In genomic region chr6:5858371-5858770, GRCm38 (mm10) we compare ENCODE assay signal across 8 mouse cellular contexts.
A peak's percentile ranks its signal among the peaks of the same experiment; 100 is the strongest.
DNase-seq lines count a peak whose midpoint lies in the region; ATAC-seq lines count a peak whose summit lies in the region.

No protein-coding gene starts in this region.

- no peak overlapping the region for H3K9ac ChIP-seq in forebrain, embryonic 16.5 days (replicated peaks; ENCODE audit: low read depth, low read length)
- no peak overlapping the region for H3K9ac ChIP-seq in lung, embryonic 16.5 days (ENCODE audit: low read length)

- peak overlapping the region; percentile 29; the same call in 1 of the 2 replicates for H3K4me2 ChIP-seq in forebrain, embryonic 16.5 days (ENCODE audit: low read length)
- H3K4me2 ChIP-seq in lung, embryonic 16.5 days (ENCODE audit: low read depth, low read length), result peak overlapping the region; percentile 52

- H3K9me3 ChIP-seq in forebrain, embryonic 16.5 days (ENCODE audit: control insufficient read depth, low read length), result no peaks in the 10 kb centered on the region
- no peaks in the 10 kb centered on the region for H3K9me3 ChIP-seq in lung, embryonic 16.5 days (ENCODE audit: control insufficient read depth, low read length)

- H3K27me3 ChIP-seq in forebrain, embryonic 16.5 days (replicated peaks; ENCODE audit: control insufficient read depth, insufficient read depth, low read length), result 0 out of 2 replicates have a peak, but pooled peaks cover 4% of the 10 kb centered on the region
- H3K27me3 ChIP-seq in lung, embryonic 16.5 days (ENCODE audit: control insufficient read depth, insufficient read depth, low read depth, low read length), result no peaks in the 10 kb centered on the region; the same call in 1 of the 2 replicates
- no peaks in the 10 kb centered on the region for H3K27me3 ChIP-seq in splenic B cell, adult 2 months (ENCODE audit: control insufficient read depth, insufficient read depth, low read length, poor library complexity, severe bottlenecking)

- H3K4me1 ChIP-seq in forebrain, embryonic 16.5 days (replicated peaks; ENCODE audit: control insufficient read depth, insufficient read depth, low read length), result peaks cover 7% of the 10 kb centered on the region
- peaks cover 16% of the 10 kb centered on the region for H3K4me1 ChIP-seq in lung, embryonic 16.5 days (replicated peaks; ENCODE audit: control insufficient read depth, insufficient read depth, low read length)

- 13% methylated on average over 12 of the region's 12 CpGs for WGBS in forebrain, embryonic 16.5 days
- 7% methylated on average over 12 of the region's 12 CpGs for WGBS in lung, embryonic 16.5 days

- no peak overlapping the region for H3K27ac ChIP-seq in forebrain, embryonic 16.5 days (ENCODE audit: low read length)
- H3K27ac ChIP-seq in lung, embryonic 16.5 days (ENCODE audit: low read length), result no peak overlapping the region

- no peak for ATAC-seq in CD4-positive, CD25-positive, alpha-beta regulatory T cell, adult 4 months
- ATAC-seq in forebrain, embryonic 16.5 days, result no peak; the same call in 1 of the 2 replicates
- no peak for ATAC-seq in lung, embryonic 16.5 days (ENCODE audit: low read depth)

- DNase-seq in CD4-positive, CD25-positive, alpha-beta regulatory T cell, adult 2 months (ENCODE audit: low read depth, low spot score), result peak; percentile 16
- peak; percentile 32 for DNase-seq in urinary bladder, postnatal 14 days (ENCODE audit: low spot score)
- no peak for DNase-seq in urinary bladder, postnatal 4 days (ENCODE audit: low spot score in 2 of 2)
- peak; percentile 22 for DNase-seq in kidney, adult 9 months
- peak; percentile 4 for DNase-seq in splenic B cell, adult 2 months (ENCODE audit: low read depth, low spot score)

- H3K4me3 ChIP-seq in forebrain, embryonic 16.5 days (replicated peaks; ENCODE audit: low read length), result no peak overlapping the region
- H3K4me3 ChIP-seq in lung, embryonic 16.5 days (ENCODE audit: low read length), result peak overlapping the region; percentile 18; the same call in 1 of the 2 replicates

- H3K36me3 ChIP-seq in forebrain, embryonic 16.5 days (ENCODE audit: control insufficient read depth, insufficient read depth), result no peaks in the 10 kb centered on the region
- H3K36me3 ChIP-seq in lung, embryonic 16.5 days (ENCODE audit: control insufficient read depth, insufficient read depth, low read length), result no peaks in the 10 kb centered on the region
- H3K36me3 ChIP-seq in splenic B cell, adult 2 months (ENCODE audit: control insufficient read depth, insufficient read depth, low read length, poor library complexity, severe bottlenecking), result no peaks in the 10 kb centered on the region

Comparison
In these comparisons a context has a peak if more than half of its experiments do, and no peak if none do; other contexts are left out.
1. DNase-seq: peak in CD4-positive, CD25-positive, alpha-beta regulatory T cell, adult 2 months (single experiment), urinary bladder, postnatal 14 days (single experiment), kidney, adult 9 months (single experiment) and splenic B cell, adult 2 months (single experiment); none in urinary bladder, postnatal 4 days (0 of 2).